Mouse (Mus musculus) adrenal gland, adult 18-20 months (tissue): ENCODE results near the gene 2610507B11Rik. TPM values are rescaled to one million over a fixed set of nuclear protein-coding genes. Genes with fewer than 3 reads are reported as not detected.

Source experiments
- DNase-seq, 2 experiments: peaks; one replicate each; pipeline ENCODE4 v3.0.0; 2021 to 2022; ENCODE audit warnings: low spot score in 2 of 2
- total RNA-seq, 2 experiments: library from RNA; stranded (reverse); gene quantifications; 1 replicate in 1 of 2; 2 replicates in 1 of 2; pipeline ENCODE4 v1.2.3; 2021

2610507B11Rik gene
- total RNA-seq, 2 experiments from 2014 or later: 168 to 185 TPM

DNA sequence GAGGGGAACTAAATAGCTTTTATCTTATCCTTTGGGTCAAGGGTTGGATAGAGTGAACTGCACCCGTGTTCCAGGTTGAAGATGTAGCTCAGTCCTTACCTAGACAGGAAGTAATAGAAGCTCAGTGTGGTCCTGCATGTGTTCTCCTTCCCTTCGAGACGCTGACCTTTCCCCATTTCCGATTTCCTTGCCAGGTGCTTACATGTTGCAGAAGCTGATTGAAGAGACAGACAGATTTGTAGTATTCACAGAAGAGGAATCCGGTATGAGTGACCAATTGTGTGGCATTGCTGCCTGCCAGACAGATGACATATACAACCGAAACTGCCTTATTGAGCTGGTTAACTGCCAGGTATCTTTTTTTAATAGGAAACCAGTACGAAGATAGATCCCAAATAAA lies 17.3 kb downstream of the 2610507B11Rik start:
- DNase-seq: no peak

DNA sequence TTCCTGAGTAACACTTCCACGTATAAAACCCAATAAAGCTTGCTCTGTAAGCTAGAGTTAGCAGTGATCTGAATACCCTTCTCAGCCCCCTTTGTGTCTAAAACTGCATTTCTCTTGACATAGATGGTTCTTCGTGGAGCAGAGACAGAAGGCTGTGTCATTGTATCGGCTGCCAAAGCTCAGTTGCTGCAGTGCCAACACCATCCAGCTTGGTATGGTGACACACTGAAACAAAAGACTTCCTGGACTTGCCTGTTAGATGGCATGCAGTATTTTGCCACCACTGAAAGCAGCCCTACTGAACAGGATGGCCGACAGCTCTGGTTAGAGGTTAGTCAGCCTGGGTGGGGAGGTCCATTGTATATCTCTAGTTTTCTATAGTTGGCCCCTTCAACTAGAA lies 18.0 kb downstream of the 2610507B11Rik start:
- DNase-seq: no peak

- no peak for DNase-seq
Measured at GRCm38 (mm10) chr11:78289146-78289763, 27.7 kb downstream of the 2610507B11Rik start.

DNA sequence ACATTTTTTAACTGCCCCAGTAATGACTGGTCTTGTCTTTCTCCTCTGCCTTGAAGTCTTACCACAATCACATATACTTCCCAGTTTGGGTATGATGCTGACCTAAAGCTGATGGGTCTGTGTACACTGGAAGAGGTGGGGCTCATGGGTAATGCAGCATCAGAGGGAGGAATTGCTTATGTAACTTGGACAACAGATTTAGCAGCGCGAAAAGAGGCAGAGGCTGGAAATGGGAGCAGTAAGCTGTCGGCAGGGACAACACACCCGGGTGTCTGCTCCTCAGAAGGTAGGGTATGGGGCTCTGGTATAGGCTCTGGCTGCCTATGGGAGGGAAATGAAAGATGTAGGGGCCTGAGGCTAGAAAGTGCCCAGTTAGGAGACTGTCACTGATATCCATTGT lies 29.1 kb downstream of the 2610507B11Rik start, which contains the start of gene BC030499:
BC030499 (plus strand) TSS at position 188 of the 400 bp plus-strand sequence.
- no peak for DNase-seq

- DNase-seq: no peak
Measured at GRCm38 (mm10) chr11:78294585-78294984, 33.0 kb downstream of the 2610507B11Rik start.

GRCm38 (mm10) chr11:78300917-78301316 lies 39.4 kb downstream of the 2610507B11Rik start:
- DNase-seq: no peak

DNA sequence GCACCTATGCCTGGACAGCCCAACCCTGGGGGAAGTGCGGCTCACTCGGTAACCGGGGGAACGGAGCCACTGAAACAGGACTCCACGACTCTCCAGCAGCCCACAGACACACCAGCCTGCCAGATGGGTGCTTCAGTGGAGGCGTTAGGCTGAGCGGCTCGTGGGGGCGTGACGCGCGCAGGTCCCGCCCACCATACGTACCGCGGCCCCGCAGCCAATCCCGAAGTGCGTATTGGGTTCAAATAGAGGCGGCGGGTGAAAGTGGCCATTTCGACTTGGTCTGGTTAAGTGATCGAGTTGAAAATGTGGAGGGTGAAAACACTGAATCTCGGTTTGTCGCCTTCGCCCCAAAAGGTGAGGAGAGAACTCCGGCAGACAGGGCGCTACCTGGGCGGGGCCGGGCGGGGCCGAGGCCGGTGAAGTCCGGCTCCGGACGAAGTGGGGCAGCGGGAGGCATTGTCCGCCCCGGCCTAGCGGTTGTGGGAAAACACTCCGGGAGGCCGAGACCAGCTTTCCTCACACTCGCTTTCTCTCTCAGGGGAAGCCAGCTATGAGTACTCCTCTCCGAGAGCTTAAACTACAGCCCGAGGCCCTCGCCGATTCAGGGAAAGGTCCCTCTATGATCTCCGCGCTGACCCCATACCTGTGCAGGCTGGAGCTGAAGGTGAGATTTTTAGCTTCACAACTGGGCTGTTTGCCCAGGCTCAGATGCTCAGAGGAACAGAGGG lies 40.0 kb downstream of the 2610507B11Rik start, which contains the start of gene Spag5:
Spag5 (plus strand) TSS at position 173 of the 728 bp plus-strand sequence.
- DNase-seq: peak; percentile 85 to 86

- DNase-seq: no peak
Measured at GRCm38 (mm10) chr11:78305272-78305671, 43.7 kb downstream of the 2610507B11Rik start.

GRCm38 (mm10) chr11:78310861-78311511 lies 49.4 kb downstream of the 2610507B11Rik start:
- DNase-seq: no peak

DNA sequence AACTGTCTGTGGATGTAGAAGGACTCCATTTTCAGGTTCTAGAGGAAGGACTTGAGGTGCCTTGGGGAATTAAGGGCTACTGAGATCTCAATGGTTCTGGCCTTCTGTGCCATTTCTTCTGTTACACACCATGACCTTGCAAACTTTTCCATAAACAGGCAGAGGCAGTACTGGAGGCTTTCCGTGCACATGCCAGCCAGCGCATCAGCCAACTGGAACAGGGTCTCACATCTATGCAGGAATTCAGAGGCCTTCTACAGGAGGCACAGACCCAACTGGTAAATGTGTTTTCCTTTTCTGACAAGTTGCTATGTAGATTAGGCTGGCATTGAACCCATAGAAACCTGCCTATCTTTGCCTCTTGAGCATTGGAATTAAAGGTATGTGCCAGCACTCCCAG lies 52.1 kb downstream of the 2610507B11Rik start:
- DNase-seq: no peak

DNA sequence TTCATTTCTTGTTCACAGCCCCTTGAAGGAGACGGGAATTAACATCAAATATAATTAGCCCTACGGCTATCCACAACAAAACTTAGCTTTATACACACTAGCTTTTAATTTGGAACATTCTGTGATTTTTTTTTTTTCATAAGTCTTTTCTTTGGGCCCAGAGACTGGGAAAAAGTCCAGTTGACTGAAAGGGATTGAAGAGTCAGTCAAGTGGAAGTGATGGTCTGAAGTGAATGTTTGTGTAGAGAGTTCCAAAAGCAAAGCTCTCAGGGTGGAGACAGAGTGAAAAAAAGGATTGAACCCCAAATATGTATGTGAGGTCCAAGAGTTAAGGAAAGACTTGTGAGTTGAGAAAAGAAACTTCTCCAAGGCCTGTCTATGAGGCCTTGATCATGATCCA lies 56.9 kb downstream of the 2610507B11Rik start:
- DNase-seq: no peak

- no peak for DNase-seq
Measured at GRCm38 (mm10) chr11:78322076-78322831, 60.7 kb downstream of the 2610507B11Rik start.

GRCm38 (mm10) chr11:78322860-78323259 lies 61.3 kb downstream of the 2610507B11Rik start, which contains the start of gene Aldoc:
TSS of gene Aldoc (plus strand) at chr11:78322968.
- DNase-seq: peak; percentile 60 to 75

GRCm38 (mm10) chr11:78324000-78324785 lies 62.6 kb downstream of the 2610507B11Rik start:
- no peak for DNase-seq

DNA sequence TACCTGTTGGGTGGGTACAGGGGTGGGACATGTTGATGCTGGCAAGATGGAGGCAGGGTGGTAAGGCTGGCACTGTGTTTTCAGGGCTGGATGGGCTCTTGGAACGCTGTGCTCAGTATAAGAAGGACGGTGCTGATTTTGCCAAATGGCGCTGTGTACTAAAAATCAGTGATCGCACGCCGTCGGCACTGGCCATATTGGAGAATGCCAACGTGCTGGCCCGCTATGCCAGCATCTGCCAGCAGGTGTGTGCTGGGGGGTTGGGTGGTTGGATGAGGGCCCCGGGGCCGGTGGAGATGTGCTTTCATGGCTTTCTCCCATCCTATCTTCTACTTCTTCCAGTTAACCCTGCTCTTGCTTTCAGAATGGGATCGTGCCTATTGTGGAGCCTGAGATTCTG lies 63.4 kb downstream of the 2610507B11Rik start:
- no peak for DNase-seq

- no peak for DNase-seq
Measured at GRCm38 (mm10) chr11:78327215-78327614, 65.7 kb downstream of the 2610507B11Rik start.

DNA sequence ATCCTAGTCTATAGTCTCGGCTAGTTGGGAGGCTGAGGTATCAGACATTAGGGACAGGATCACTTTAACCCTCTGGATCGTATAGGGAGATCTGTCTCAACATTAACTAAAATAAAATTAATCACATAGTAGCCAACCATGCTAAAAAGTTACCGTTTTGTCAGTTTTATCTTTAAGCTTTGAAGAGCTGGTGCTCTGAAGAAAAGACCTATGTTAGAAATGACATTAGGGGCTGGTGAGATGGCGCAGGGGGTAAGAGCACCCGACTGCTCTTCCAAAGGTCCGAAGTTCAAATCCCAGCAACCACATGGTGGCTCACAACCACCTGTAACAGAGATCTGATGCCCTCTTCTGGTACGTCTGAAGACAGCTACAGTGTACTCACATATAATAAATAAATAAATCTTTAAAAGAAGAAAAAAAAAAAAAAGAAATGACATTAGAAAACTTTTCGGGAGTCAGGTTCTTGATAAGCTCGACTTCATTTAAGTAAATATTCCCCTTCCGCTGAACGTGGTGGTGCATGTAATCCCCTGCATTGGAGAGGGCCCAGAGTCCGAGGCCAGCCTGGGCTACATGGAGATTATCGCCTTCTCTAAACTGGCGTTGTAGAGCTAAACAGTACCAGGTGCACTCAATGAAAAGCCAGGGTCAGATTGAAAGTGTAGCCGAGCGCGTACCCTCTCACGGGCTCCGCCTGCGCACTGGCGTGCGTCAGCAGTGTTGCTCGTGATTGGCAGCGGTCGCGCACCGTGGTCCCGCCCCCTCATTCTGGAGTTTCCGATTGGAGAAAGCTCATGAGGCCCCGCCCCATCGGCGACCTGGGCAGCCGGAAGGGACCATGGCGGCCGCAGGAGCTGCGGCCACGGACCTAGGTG lies 66.3 kb downstream of the 2610507B11Rik start, which contains the start of gene Pigs:
Pigs (plus strand) TSS at position 782 of the 878 bp plus-strand sequence.
- peak; percentile 94 to 95 for DNase-seq

DNA sequence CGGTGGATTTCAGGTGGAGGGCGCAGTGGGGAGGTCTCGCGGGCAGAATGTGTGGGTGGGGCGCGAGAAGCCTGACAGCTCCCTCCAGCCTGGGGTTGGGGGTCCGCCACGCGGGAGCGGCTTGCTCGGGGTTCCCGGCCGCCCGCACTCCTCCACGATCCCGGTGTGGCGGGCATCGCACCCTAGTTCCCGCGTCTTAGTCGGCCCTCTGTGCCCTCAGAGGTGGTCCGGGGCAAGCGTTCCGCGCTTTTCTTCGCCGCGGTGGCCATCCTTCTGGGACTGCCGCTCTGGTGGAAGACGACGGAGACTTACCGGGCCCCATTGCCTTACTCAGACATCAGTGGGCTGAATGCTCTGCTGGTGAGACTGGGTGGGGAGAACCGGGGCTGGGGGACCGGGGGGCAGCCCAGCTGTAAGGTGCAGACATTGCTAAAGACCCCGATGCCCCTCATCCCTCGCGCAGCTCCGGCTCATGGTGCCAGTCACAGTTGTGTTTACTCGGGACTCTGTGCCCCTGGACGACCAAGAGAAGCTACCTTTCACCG lies 67.0 kb downstream of the 2610507B11Rik start:
- DNase-seq: no peak

DNA sequence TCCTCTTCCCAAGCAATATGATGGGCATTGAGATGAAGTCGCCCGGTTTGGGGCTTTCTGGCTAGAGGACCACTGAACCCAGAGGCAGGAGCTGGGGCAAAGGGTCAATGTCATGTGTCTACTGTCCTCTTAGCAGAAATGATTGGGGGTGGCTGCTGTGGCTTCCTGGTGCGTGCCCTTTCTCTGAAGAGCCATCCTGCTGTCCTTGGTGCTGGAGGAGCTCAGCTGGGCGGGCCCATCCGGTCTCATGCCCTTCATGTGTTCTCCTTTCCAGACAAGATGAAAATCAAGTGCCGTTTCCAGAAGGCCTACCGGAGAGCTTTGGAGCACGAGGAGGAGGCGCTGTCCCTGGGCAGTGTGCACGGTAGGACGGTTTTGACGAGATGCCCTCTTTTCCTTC lies 71.1 kb downstream of the 2610507B11Rik start:
- DNase-seq: no peak
